Mouse (Mus musculus) forelimb bud, embryonic 11.5 days (tissue): ENCODE data around the gene Sec22a.

Experiments used
- DNase-seq: peaks from one replicate; pipeline ENCODE4 v3.0.0-alpha.2; 2012; ENCODE audit warnings: low read depth, low spot score

Gene Sec22a

DNA sequence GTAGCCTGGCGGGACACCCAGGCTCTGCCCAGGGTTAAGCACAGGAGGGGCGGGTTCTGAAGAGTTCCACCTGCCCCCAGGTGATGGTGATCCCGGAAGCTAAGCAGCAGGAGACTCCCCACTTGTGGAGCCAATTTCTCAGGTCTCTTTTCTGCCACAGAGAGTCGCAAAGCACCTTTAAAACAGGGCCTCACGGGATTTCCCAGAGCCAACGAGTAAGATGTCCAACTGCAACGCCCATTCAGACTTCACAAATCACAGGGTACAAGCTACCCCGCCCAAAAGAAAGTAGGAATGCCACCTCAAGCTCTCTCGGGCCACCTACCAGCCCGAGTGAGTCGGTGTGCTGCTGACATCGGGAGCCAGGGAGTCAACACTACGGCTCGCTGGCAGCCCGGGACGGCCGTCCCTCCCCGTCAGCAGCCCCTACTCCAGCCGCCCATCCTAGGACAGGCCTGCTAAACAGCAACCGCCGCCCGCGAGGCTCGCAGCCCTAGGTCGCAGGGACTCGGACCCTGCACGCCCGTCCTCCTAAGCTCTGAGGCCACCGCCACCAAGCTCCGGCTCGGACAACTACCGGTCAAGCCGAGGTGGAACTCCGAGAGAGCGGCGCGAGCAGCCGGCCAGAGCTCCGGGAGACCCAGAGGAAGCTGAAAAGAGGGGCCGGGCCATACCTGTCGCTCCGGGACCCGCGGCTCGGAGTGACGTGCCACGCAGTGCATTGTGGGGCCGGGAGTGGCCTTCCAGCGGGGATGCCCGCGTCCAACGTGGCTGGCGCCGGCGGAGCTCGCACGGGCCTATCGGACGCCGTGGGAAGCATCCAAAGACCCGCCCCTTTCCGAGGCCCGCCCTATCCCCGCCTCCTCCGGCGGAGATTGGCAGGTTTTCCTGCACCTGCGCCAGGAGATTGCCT is at the start of gene Sec22a:
TSS of gene Sec22a (minus strand) at position 769 of the 913 bp plus-strand sequence.
- DNase-seq, result peak; percentile 93

DNA sequence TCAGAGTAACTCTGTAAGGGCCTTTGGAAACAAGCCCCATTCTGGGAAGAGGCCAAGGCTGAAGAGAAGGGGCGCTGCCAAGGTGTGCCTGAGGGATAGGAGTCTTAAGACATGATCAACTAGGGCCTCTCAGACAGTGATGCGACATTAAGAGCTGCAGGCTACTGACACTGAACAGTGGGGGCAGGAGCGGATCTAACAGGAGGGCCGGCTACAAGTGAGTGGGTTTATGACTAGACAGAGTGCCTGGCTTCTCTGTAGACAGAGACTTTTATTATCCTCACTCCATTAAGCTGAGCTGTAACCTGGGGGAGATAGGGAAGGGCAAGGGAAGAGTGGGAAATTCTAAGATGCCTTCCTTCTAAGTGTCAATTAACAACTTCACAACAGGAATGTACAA is 43.0 kb upstream of the Sec22a start:
- no peak for DNase-seq

DNA sequence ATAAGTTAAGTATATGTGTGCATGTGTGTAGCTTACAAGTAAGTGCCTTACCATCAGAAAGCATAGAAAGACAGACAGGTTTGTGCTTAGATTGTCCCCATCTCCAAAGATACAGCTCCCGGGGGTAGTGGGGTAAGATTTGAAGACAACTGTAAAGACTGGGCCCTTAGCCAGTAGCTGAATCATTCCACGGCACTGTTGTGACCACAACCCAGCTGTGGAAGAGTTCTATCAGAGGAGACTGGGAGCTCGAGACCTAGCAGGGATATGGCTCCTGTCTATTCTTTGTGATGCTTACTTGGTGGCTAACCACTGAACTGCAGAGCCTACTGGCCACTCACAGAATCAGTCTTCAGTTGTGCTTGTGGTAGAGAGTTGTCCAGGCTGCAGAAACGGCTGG is 42.4 kb upstream of the Sec22a start:
- DNase-seq, result no peak

GRCm38 (mm10) chr16:35405348-35406080 is 41.8 kb upstream of the Sec22a start:
- DNase-seq, result no peak

- DNase-seq, result no peak
Observed at GRCm38 (mm10) chr16:35404864-35405263, 41.1 kb upstream of the Sec22a start.

DNA sequence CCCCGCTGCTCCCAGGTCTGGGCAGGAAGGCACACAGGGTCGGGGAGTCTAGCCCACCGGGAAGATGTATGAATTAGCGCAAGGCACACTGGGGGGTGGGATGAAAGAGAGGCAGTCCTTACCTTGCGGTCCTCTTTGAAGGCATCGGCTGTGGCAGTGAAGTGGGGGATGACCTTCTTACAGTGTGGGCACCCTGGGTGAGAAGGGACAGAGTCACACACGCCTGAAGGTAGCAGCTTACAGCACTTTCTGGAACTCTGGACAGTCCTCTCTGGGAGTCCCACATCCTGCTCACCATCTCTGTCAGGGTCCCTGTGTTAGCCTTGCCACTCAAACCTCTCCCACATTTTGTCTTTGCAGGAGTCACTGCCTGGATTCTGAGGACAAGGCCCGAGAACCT is 40.2 kb upstream of the Sec22a start:
- no peak for DNase-seq

DNA sequence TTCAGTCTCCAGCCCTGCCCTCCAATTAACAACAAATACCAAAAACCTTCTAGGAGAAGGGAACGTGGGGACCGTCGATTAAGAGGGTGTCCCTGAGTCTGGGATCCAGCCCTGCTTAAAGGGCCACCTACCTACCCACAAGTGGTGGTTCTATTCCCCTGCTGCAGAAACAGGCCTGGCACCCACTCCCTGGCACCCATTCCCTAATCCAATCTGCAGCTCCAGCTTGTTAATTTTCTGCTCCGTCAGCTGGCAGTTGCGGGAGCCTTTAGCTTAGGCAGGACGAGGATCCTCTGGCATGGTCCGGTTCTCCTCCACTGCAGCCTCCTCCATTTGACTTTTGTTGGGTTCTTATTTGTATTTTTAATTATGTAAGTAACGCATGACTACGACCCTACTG is 39.6 kb upstream of the Sec22a start:
- no peak for DNase-seq

GRCm38 (mm10) chr16:35392813-35393212 is 29.1 kb upstream of the Sec22a start:
- DNase-seq, result no peak

DNA sequence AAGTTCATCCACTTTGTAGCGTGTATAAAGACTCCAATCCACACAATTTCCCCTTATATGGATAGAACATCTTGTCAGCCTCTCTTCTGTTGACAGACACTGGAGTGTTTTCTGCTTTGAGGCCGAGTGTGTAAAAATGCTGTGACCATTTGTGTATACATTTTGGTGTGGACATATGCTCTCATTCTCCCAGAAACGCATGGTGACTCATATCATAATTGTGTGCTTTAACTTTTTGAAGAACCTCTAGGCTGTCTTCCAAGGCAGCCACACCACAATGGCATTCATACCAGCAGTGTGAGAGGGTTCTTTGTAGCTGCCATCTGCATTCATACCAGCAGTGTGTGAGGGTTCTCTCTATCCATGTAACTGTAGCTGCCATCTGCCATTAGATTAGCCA is 21.9 kb upstream of the Sec22a start:
- DNase-seq, result no peak

- DNase-seq, result no peak
Observed at GRCm38 (mm10) chr16:35380048-35380447, 16.3 kb upstream of the Sec22a start.

GRCm38 (mm10) chr16:35379344-35379743 is 15.6 kb upstream of the Sec22a start:
- DNase-seq, result no peak

DNA sequence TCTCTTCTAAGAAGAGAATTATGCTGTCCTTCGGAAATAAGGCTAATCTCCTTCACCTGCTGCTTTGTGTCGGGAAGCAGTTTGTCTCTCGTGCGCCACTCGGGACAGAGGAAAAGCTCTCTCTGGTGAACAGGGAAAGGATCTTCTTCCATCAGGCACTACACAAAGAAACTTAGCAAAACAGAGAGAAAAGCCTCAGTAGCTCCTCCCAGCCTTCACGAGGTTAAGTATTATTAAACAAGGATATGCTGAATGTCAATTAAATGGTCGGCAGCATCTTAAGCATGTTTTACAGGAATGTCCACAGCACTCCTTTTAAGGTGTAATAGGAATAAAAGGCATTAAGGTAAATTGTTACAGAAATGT is 328 bp upstream of the Sec22a start:
- DNase-seq, result no peak

DNA sequence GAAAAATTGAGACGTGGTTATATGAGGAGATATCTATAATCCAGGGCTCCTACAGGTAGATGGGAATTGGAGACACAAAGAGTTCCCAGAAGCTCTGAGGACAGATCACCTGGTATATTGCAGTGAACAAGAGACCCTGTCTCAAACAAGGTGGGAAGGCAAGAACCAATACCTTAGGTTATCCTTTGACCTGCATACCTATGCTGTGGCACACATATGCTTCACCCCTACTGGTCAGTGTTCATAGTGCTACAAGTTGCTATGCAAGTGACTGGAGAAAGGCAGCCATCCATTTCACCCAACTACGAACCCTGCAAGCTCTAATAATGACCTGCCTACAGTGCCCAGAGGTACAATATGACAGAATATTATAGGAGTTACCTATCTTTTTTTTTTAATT is 1.5 kb downstream of the Sec22a start:
- DNase-seq, result no peak

DNA sequence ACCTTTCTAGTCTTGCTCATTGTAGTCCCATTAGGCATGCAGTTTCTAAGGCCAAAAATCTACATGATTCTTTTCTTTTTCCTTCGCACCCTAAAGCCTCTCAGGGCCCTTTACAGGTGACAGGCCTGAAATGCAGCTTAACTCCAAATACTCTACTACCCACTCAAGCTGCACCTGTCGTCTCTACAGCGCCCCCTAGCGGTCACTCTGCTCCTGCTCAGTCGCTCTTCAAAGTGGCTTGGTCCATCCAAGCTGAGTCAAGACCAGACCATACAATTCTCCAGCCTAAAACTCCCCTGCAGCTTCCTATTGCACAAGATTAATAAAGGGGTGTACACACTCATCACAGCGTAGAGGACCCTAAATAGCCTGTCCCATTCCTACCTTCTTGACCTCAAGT is 3.1 kb downstream of the Sec22a start:
- DNase-seq, result peak; percentile 64

DNA sequence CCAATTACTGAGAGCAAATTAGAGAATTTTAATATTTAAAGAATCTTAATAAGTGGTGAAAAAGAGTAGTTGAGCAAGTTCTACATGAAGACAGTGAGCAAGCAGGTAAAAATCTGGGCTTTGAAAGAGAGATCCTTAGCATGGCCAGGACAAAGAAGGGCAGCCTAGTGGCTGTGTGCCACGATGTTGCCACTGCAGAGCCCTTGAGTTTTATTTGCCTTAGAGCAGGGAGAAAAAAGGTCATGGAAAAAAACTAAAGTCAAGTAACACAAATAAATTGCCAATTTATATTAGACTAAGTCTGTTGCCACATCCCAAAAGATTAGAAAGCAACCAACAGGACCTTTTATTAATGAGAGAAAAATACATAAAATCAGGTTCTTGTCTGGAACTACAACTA is 6.3 kb downstream of the Sec22a start:
- DNase-seq, result no peak

- DNase-seq, result no peak
Observed at GRCm38 (mm10) chr16:35330451-35330850, 33.3 kb downstream of the Sec22a start.

GRCm38 (mm10) chr16:35319773-35320172 is 43.9 kb downstream of the Sec22a start:
- DNase-seq, result no peak

- peak; percentile 32 for DNase-seq
Observed at GRCm38 (mm10) chr16:35319335-35319734, 44.4 kb downstream of the Sec22a start.

- DNase-seq, result no peak
Observed at GRCm38 (mm10) chr16:35318397-35318796, 45.3 kb downstream of the Sec22a start.

DNA sequence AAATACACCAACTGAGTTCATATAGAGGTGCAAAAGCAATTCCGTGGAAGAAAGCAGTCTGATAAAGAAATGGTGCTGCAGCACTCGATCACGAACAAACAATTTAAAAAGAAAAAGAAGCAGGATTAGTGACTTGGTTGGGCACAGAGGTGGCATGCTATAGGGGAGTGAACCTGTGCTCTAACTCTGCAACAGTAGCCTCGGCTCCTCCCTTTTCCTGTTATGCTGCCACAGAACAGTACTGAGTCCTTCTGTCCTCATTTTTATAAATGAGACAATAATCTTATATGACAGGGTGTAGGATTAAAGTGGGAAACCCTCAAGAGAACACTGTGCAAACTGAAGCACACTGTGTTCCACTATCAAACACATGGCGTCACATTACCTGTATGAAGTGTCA is 46.3 kb downstream of the Sec22a start:
- no peak for DNase-seq

DNA sequence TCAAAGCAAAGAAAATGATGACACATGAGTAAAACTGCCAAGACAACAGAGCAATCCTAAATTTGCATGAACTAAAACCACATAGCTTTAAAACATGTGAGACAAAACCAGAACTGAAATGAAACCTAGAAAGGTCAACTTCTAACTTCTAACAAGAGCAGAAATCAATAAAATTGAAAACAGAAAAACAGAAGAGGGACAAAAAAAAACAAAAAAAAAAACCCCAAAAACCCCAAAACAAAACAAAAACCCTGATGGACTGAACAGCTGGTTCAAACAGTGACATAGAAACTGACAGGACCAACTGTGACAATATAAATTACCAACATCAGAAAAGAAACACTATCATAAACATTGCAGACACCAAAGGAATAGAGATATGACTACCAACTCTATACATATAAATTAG is 46.9 kb downstream of the Sec22a start:
- DNase-seq, result no peak

- no peak for DNase-seq
Observed at GRCm38 (mm10) chr16:35315496-35315895, 48.2 kb downstream of the Sec22a start.

GRCm38 (mm10) chr16:35311586-35311985 is 52.1 kb downstream of the Sec22a start:
- no peak for DNase-seq
